Mouse (Mus musculus): Measurements from ENCODE around the gene Dync1i2. TPM values are rescaled to one million over a fixed set of nuclear protein-coding genes. Genes with fewer than 3 reads are reported as not detected.

The Dync1i2 gene
- polyA plus RNA-seq, 1 experiment: 46.5 TPM

- Histone ChIP-seq H3K4me3 (ENCODE audit: control insufficient read depth, low read depth, low read length) (no peak overlapping the region), H3K27me3 (ENCODE audit: control insufficient read depth, insufficient read depth, low read length) (no peaks in the 10 kb centered on the region), H3K36me3 (ENCODE audit: control insufficient read depth, insufficient read depth, low read length) (no peaks in the 10 kb centered on the region), H3K4me1 (ENCODE audit: control insufficient read depth, insufficient read depth, low read length) (peaks cover 2% of the 10 kb centered on the region; the same call in 1 of the 2 replicates), H3K27ac (ENCODE audit: control insufficient read depth, insufficient read depth, low read depth, low read length) (no peak overlapping the region)
- no peak for TF ChIP-seq POLR2A (IDR thresholded peaks at IDR 0.05; ENCODE audit: control insufficient read depth, low read depth, low read length)
Measured at GRCm38 (mm10) chr2:71177250-71177615, 34.3 kb upstream of the Dync1i2 start.

- no peaks in the 10 kb centered on the region for H3K27me3 ChIP-seq (ENCODE audit: control insufficient read depth, insufficient read depth, low read length)
- H3K4me1 ChIP-seq (ENCODE audit: control insufficient read depth, insufficient read depth, low read length): peaks cover 2% of the 10 kb centered on the region; the same call in 1 of the 2 replicates
- no peaks in the 10 kb centered on the region for H3K36me3 ChIP-seq (ENCODE audit: control insufficient read depth, insufficient read depth, low read length)
- no peak overlapping the region for H3K27ac ChIP-seq (ENCODE audit: control insufficient read depth, insufficient read depth, low read depth, low read length)
- no peak overlapping the region for H3K4me3 ChIP-seq (ENCODE audit: control insufficient read depth, low read depth, low read length)
- no peak for TF ChIP-seq POLR2A (IDR thresholded peaks at IDR 0.05; ENCODE audit: control insufficient read depth, low read depth, low read length)
- no peak for TF ChIP-seq CTCF (IDR thresholded peaks at IDR 0.05; ENCODE audit: control insufficient read depth, insufficient read depth, insufficient replicate concordance, low read depth, low read length)
Measured at GRCm38 (mm10) chr2:71177760-71178159, 33.7 kb upstream of the Dync1i2 start.

GRCm38 (mm10) chr2:71179716-71180115 is 31.8 kb upstream of the Dync1i2 start:
- Histone ChIP-seq H3K27ac (ENCODE audit: control insufficient read depth, insufficient read depth, low read depth, low read length) (no peak overlapping the region), H3K4me1 (ENCODE audit: control insufficient read depth, insufficient read depth, low read length) (peaks cover 2% of the 10 kb centered on the region; the same call in 1 of the 2 replicates), H3K36me3 (ENCODE audit: control insufficient read depth, insufficient read depth, low read length) (no peaks in the 10 kb centered on the region), H3K4me3 (ENCODE audit: control insufficient read depth, low read depth, low read length) (no peak overlapping the region), H3K27me3 (ENCODE audit: control insufficient read depth, insufficient read depth, low read length) (no peaks in the 10 kb centered on the region)
- TF ChIP-seq CTCF (IDR thresholded peaks at IDR 0.05; ENCODE audit: control insufficient read depth, insufficient read depth, insufficient replicate concordance, low read depth, low read length): no peak
- TF ChIP-seq POLR2A (IDR thresholded peaks at IDR 0.05; ENCODE audit: control insufficient read depth, low read depth, low read length): no peak

GRCm38 (mm10) chr2:71180566-71181217 is 30.8 kb upstream of the Dync1i2 start:
- TF ChIP-seq POLR2A (IDR thresholded peaks at IDR 0.05; ENCODE audit: control insufficient read depth, low read depth, low read length) (no peak), CTCF (IDR thresholded peaks at IDR 0.05; ENCODE audit: control insufficient read depth, insufficient read depth, insufficient replicate concordance, low read depth, low read length) (no peak)

GRCm38 (mm10) chr2:71187950-71188349 is 23.6 kb upstream of the Dync1i2 start:
- TF ChIP-seq POLR2A (IDR thresholded peaks at IDR 0.05; ENCODE audit: control insufficient read depth, low read depth, low read length) (no peak), CTCF (IDR thresholded peaks at IDR 0.05; ENCODE audit: control insufficient read depth, insufficient read depth, insufficient replicate concordance, low read depth, low read length) (no peak)
- Histone ChIP-seq H3K4me3 (ENCODE audit: control insufficient read depth, low read depth, low read length) (no peak overlapping the region), H3K27ac (ENCODE audit: control insufficient read depth, insufficient read depth, low read depth, low read length) (no peak overlapping the region), H3K36me3 (ENCODE audit: control insufficient read depth, insufficient read depth, low read length) (no peaks in the 10 kb centered on the region), H3K4me1 (ENCODE audit: control insufficient read depth, insufficient read depth, low read length) (no peaks in the 10 kb centered on the region; the same call in 1 of the 2 replicates), H3K27me3 (ENCODE audit: control insufficient read depth, insufficient read depth, low read length) (no peaks in the 10 kb centered on the region)

More at GRCm38 (mm10) chr2:71180566-71181217, 30.8 kb upstream of the Dync1i2 start:
- H3K27me3 ChIP-seq (ENCODE audit: control insufficient read depth, insufficient read depth, low read length): no peaks in the 10 kb centered on the region
- H3K4me3 ChIP-seq (ENCODE audit: control insufficient read depth, low read depth, low read length): no peak overlapping the region
- H3K4me1 ChIP-seq (ENCODE audit: control insufficient read depth, insufficient read depth, low read length): peaks cover 2% of the 10 kb centered on the region; the same call in 1 of the 2 replicates
- H3K36me3 ChIP-seq (ENCODE audit: control insufficient read depth, insufficient read depth, low read length): no peaks in the 10 kb centered on the region
- no peak overlapping the region for H3K27ac ChIP-seq (ENCODE audit: control insufficient read depth, insufficient read depth, low read depth, low read length)

- no peak overlapping the region for H3K27ac ChIP-seq (ENCODE audit: control insufficient read depth, insufficient read depth, low read depth, low read length)
- H3K4me1 ChIP-seq (ENCODE audit: control insufficient read depth, insufficient read depth, low read length): no peaks in the 10 kb centered on the region; the same call in 1 of the 2 replicates
- H3K27me3 ChIP-seq (ENCODE audit: control insufficient read depth, insufficient read depth, low read length): no peaks in the 10 kb centered on the region
- H3K36me3 ChIP-seq (ENCODE audit: control insufficient read depth, insufficient read depth, low read length): no peaks in the 10 kb centered on the region
- H3K4me3 ChIP-seq (ENCODE audit: control insufficient read depth, low read depth, low read length): no peak overlapping the region
- TF ChIP-seq CTCF (IDR thresholded peaks at IDR 0.05; ENCODE audit: control insufficient read depth, insufficient read depth, insufficient replicate concordance, low read depth, low read length): no peak
- TF ChIP-seq POLR2A (IDR thresholded peaks at IDR 0.05; ENCODE audit: control insufficient read depth, low read depth, low read length): no peak
Measured at GRCm38 (mm10) chr2:71188861-71189260, 22.6 kb upstream of the Dync1i2 start.

- no peak overlapping the region for H3K27ac ChIP-seq (ENCODE audit: control insufficient read depth, insufficient read depth, low read depth, low read length)
- no peaks in the 10 kb centered on the region for H3K36me3 ChIP-seq (ENCODE audit: control insufficient read depth, insufficient read depth, low read length)
- TF ChIP-seq POLR2A (IDR thresholded peaks at IDR 0.05; ENCODE audit: control insufficient read depth, low read depth, low read length) (no peak), CTCF (IDR thresholded peaks at IDR 0.05; ENCODE audit: control insufficient read depth, insufficient read depth, insufficient replicate concordance, low read depth, low read length) (no peak)
- no peak overlapping the region for H3K4me3 ChIP-seq (ENCODE audit: control insufficient read depth, low read depth, low read length)
- H3K27me3 ChIP-seq (ENCODE audit: control insufficient read depth, insufficient read depth, low read length): no peaks in the 10 kb centered on the region
- no peaks in the 10 kb centered on the region; the same call in 1 of the 2 replicates for H3K4me1 ChIP-seq (ENCODE audit: control insufficient read depth, insufficient read depth, low read length)
Measured at GRCm38 (mm10) chr2:71191391-71192194, 19.9 kb upstream of the Dync1i2 start.
